Mouse (Mus musculus) hindbrain, embryonic 16.5 days (tissue): Measurements from ENCODE around the gene Rims3. TPM values are rescaled to one million over a fixed set of nuclear protein-coding genes. Genes with fewer than 3 reads are reported as not detected.

Experiments used
- ATAC-seq: fragments of 200-750 bp; cut with Nextera tagmentation; 2 replicates; pipeline ENCODE4 v1.8.0; 2017; ENCODE audit warnings: moderate TSS enrichment, moderate library complexity
- H3K27ac ChIP-seq: fragments of 300-500 bp; sonication (generic); 2 replicates; pipeline ENCODE4 v1.5.1; 2014; ENCODE audit warnings: low read depth, mild to moderate bottlenecking, control low read depth, low read length, moderate library complexity
- H3K27me3 ChIP-seq: fragments of 300-500 bp; sonication (generic); replicated peaks from 2 replicates; pipeline ENCODE4 v1.6.1; 2014; ENCODE audit warnings: low read length; ENCODE audit not compliant: control insufficient read depth, insufficient read depth
- H3K36me3 ChIP-seq: fragments of 300-500 bp; sonication (generic); 2 replicates; pipeline ENCODE4 v1.6.1; 2014; ENCODE audit warnings: mild to moderate bottlenecking, low read length, moderate library complexity, mixed read lengths; ENCODE audit not compliant: control insufficient read depth, insufficient read depth
- H3K4me1 ChIP-seq: fragments of 300-500 bp; sonication (generic); 2 replicates; pipeline ENCODE4 v1.6.1; 2014; ENCODE audit warnings: low read depth, low read length; ENCODE audit not compliant: control insufficient read depth, insufficient read depth
- H3K4me2 ChIP-seq: fragments of 300-500 bp; sonication (generic); 2 replicates; pipeline ENCODE4 v1.6.1; 2014; ENCODE audit warnings: mild to moderate bottlenecking, low read length, control low read depth, moderate library complexity
- H3K4me3 ChIP-seq: fragments of 300-500 bp; sonication (generic); 2 replicates; pipeline ENCODE4 v1.5.1; 2014; ENCODE audit warnings: mild to moderate bottlenecking, low read length, control low read depth, moderate library complexity
- H3K9ac ChIP-seq: fragments of 300-500 bp; sonication (generic); 2 replicates; pipeline ENCODE4 v1.6.1; 2014; ENCODE audit warnings: low read depth, mild to moderate bottlenecking, control low read depth, low read length, moderate library complexity
- H3K9me3 ChIP-seq: fragments of 300-500 bp; sonication (generic); 2 replicates; pipeline ENCODE4 v1.6.1; 2014; ENCODE audit warnings: mild to moderate bottlenecking, low read length, moderate library complexity; ENCODE audit not compliant: control insufficient read depth
- WGBS: fragments of 180-500 bp; shearing (Covaris S2); extraction: QIAGEN DNeasy Blood & Tissue Kit; methylation state at CpG from one replicate; pipeline ENCODE4 v1.1.7; 2014; 5-methylcytosine and 5-hydroxymethylcytosine counted together
- polyA plus RNA-seq: library from polyadenylated mRNA; unstranded; fragments of >200 nt; fragmentation: Nextera tagmentation; extraction: Ambion mirVana; gene quantifications from 2 replicates; pipeline ENCODE4 v1.2.1, GENCODE M21; 2015

The Rims3 gene
- polyA plus RNA-seq, 1 experiment from 2014 or later = 24.0 TPM

DNA sequence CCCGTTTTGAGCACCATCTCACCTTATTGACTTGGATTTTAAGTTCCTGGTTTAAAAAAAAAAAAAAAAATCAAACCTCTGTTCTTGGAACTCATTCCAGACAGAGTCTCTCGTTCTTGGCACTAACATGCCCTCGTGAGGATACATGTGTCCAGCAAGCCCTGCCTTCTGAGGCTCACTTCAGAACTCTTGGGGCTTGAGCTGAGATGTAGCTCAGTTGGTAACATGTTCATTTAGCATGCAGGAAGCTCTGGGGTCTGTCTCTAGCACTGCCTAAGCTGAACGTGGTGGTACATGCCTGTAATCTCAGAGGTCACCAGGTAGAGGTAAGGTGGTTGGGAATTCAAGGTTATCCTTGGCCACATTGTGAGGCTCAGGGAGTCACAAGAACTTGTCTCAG lies 31.5 kb downstream of the Rims3 start:
- H3K4me3 ChIP-seq = no peak overlapping the region
- no peaks in the 10 kb centered on the region for H3K36me3 ChIP-seq
- no peak overlapping the region for H3K9ac ChIP-seq
- H3K9me3 ChIP-seq = no peaks in the 10 kb centered on the region
- WGBS = 24% methylated on average over 4 of the region's 4 CpGs
- H3K4me1 ChIP-seq = peaks cover 11% of the 10 kb centered on the region
- H3K27ac ChIP-seq = no peak overlapping the region
- H3K27me3 ChIP-seq = no peaks in the 10 kb centered on the region
- no peak for ATAC-seq
- H3K4me2 ChIP-seq = no peak overlapping the region

GRCm38 (mm10) chr4:120886811-120887210 lies 32.2 kb downstream of the Rims3 start:
- H3K9ac ChIP-seq = no peak overlapping the region
- no peaks in the 10 kb centered on the region for H3K9me3 ChIP-seq
- ATAC-seq = no peak
- H3K4me2 ChIP-seq = no peak overlapping the region
- H3K36me3 ChIP-seq = no peaks in the 10 kb centered on the region
- H3K4me3 ChIP-seq = no peak overlapping the region
- no peak overlapping the region for H3K27ac ChIP-seq
- H3K4me1 ChIP-seq = peaks cover 10% of the 10 kb centered on the region
- WGBS = 85% methylated on average over 5 of the region's 5 CpGs
- no peaks in the 10 kb centered on the region for H3K27me3 ChIP-seq

DNA sequence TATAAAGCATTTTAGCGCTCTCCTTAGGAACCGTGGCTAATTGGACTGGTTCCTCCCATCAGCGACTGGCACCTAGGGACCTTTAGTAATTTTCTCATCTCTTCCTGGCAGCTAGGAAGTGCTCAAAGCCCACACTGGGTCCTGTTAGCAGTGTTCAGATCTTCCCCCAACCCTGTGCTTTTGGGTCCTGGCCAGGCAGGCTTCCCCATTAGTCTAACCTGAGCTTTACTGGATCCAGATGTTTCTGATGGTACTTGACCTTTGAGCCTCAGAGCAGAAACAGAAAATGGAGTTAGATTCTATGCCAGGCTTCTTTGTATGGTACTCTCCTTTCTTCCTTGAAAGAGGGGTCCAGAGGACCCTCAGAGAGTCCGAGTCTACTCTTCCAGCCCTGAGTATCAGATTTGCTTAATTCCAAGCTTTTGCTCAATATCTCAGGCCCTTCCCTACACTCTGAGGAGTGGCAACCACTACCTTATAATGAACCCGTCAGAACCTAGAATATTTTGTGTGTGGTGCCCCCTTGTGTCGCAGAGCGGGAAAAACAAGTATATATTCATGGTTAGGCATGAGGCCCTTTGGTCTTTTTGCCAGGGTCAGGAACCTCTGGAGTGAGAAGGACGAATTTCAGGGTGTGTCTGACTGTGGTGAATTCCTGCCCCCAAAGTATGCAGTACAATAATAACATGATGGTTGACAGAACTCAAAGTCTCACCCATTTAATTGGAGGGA lies 32.9 kb downstream of the Rims3 start:
- WGBS = 28% methylated on average over 8 of the region's 8 CpGs
- Histone ChIP-seq H3K36me3 (no peaks in the 10 kb centered on the region), H3K9ac (no peak overlapping the region), H3K4me1 (peaks cover 3% of the 10 kb centered on the region), H3K27me3 (no peaks in the 10 kb centered on the region), H3K27ac (no peak overlapping the region), H3K9me3 (no peaks in the 10 kb centered on the region), H3K4me2 (no peak overlapping the region), H3K4me3 (no peak overlapping the region)
- ATAC-seq = no peak; the same call in 1 of the 2 replicates

DNA sequence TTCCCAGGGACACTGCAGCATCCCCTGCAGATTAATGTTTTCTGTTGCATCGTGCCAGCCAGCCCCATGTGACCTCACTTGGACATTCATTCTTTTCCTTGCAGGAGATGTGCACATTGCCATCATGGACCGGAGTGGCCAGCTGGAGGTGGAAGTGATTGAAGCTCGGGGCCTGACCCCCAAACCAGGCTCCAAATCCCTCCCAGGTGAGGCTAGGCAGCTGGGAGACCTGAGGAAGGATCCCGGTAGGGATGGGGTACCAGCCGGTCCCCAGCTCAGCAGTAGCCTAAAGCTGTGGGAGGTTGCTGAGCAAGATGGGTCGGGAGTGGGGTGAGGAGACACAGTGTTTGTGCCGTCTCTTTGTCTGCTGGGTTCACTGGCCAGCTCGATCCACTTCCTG lies 34.3 kb downstream of the Rims3 start:
- Histone ChIP-seq H3K9me3 (no peaks in the 10 kb centered on the region), H3K4me2 (no peak overlapping the region), H3K9ac (no peak overlapping the region), H3K4me3 (no peak overlapping the region), H3K27me3 (no peaks in the 10 kb centered on the region), H3K36me3 (no peaks in the 10 kb centered on the region), H3K27ac (no peak overlapping the region), H3K4me1 (no peaks in the 10 kb centered on the region; the same call in 1 of the 2 replicates)
- 70% methylated on average over 8 of the region's 8 CpGs for WGBS
- no peak for ATAC-seq

DNA sequence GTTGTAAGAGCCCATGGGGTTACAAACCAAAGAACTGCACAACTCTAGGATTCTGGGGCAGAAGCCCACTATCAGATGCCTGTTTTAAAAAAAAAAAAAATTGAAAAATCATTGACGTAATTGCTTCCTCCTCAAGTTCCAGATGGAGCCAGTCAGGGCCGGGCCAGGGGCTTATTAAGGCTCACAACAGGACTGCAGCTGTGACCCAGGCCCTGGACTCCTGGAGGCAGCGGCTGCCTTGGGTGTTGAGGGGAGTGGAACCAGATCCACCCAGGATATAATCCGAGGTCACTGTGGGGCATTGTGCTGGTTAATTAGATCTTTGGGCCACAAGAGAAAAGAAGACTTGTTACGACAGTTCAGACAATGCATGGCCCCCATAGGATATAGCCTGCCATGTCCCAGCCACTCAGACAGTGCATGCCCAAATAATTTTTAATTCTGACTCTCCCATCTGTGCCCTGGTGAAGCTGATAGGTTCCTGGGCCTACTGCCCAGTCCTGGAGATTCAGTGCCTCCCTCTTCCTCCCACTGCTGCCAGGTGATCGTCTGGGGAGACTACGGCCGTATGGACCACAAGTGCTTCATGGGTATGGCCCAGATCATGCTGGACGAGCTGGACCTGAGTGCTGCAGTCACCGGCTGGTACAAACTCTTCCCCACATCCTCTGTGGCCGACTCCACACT lies 36.3 kb downstream of the Rims3 start:
- Histone ChIP-seq H3K4me2 (no peak overlapping the region), H3K4me1 (no peaks in the 10 kb centered on the region; the same call in 1 of the 2 replicates), H3K9me3 (no peaks in the 10 kb centered on the region), H3K4me3 (no peak overlapping the region), H3K27ac (no peak overlapping the region), H3K36me3 (no peaks in the 10 kb centered on the region), H3K9ac (0 out of 2 replicates have a peak overlapping the region, but pooled peaks have one; percentile 14), H3K27me3 (no peaks in the 10 kb centered on the region)
- ATAC-seq = peak; percentile 35; the same call in 1 of the 2 replicates
- 56% methylated on average over 11 of the region's 11 CpGs for WGBS

DNA sequence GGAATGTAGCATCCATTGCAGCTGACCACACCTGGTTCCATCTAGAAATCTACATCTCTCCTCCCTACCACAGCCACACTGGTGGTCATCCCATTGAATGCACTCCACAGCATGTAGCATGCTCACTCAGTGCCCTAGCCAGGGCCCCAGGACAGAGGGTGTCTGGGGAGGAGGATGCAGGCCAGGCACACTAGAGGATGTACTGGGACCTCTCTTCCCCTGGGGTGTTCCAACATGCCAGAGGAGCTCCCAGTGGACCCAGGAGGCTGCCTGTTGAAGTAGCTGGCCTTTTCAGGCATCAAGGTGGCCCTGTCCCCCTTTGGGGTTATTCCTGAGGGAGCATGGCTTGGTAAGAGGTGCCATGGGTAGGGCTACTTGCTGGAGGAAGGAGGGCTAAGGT lies 37.3 kb downstream of the Rims3 start:
- Histone ChIP-seq H3K27ac (no peak overlapping the region), H3K36me3 (no peaks in the 10 kb centered on the region), H3K4me3 (no peak overlapping the region), H3K4me2 (no peak overlapping the region), H3K9me3 (no peaks in the 10 kb centered on the region), H3K27me3 (no peaks in the 10 kb centered on the region), H3K4me1 (no peaks in the 10 kb centered on the region), H3K9ac (no peak overlapping the region)
- ATAC-seq = no peak

- Histone ChIP-seq H3K4me2 (no peak overlapping the region), H3K4me1 (no peaks in the 10 kb centered on the region), H3K36me3 (no peaks in the 10 kb centered on the region), H3K27ac (no peak overlapping the region), H3K9ac (no peak overlapping the region), H3K4me3 (no peak overlapping the region), H3K9me3 (no peaks in the 10 kb centered on the region), H3K27me3 (no peaks in the 10 kb centered on the region)
- WGBS = 50% methylated on average over 1 of the region's 1 CpGs
- ATAC-seq = 0 out of 2 replicates have a peak, but pooled peaks have one; percentile 15
Observed at GRCm38 (mm10) chr4:120892516-120892915, 37.9 kb downstream of the Rims3 start.

DNA sequence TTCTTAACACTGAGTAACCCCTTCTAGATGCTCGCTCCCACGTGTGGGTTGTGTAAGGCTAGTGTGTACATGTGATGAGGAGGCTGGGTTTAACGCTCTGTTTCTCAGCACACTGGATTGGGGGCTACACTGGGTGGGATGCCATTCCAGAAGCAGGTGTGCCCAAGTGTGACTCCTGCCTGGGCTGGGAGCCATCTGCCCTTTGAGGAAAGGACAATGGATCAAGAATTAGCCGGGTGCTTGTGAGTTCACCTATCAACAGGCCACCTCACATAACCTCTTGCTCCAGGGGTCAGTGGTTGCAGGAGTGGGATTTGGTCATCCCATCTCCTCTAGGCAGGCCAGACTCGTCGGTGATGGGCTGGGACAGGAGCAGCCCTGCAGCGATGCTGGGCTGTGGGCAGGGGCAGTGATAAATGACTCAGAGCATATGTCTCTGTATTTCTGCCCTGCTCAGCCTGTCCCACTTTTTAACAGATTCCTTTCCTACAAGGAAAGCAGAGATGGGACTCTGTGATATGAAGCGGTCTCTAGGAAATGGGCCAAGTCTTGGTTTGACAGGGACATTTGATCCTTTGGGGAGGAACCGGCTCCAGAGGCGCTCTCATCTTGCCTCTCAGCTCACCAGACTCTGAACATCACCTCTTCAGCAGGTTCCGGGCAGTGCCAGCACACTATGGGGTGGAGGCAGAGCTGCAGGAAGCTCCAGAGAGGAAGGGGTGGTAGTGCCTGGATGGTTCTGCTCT lies 39.2 kb downstream of the Rims3 start:
- Histone ChIP-seq H3K27me3 (no peaks in the 10 kb centered on the region), H3K4me3 (no peak overlapping the region), H3K9ac (no peak overlapping the region), H3K4me2 (no peak overlapping the region), H3K9me3 (no peaks in the 10 kb centered on the region), H3K27ac (no peak overlapping the region), H3K4me1 (no peaks in the 10 kb centered on the region), H3K36me3 (no peaks in the 10 kb centered on the region)
- 0 out of 2 replicates have a peak, but pooled peaks have one; percentile 18 for ATAC-seq
- WGBS = 71% methylated on average over 11 of the region's 11 CpGs

DNA sequence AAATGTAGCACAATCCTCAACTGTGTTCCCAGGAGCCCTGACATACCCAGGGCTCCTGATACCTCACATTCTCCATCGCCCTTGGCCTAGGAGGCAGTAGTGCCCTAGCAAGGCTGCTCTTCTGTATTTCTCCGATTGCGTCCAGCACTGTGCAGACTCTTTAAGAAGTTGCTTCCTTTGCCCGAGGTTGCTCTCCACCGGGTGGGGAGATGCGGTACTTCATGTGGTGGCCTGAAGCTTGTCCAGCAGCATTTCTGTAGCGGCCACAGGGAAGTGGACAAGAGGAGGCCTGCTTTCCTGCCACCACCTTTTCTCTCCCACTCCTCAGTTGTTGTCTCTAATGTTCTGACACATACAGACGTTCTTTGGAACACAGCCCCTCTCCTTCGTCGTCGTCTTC lies 40.0 kb downstream of the Rims3 start:
- Histone ChIP-seq H3K4me2 (no peak overlapping the region), H3K27ac (no peak overlapping the region), H3K36me3 (no peaks in the 10 kb centered on the region), H3K27me3 (no peaks in the 10 kb centered on the region), H3K9ac (no peak overlapping the region), H3K4me1 (no peaks in the 10 kb centered on the region), H3K4me3 (no peak overlapping the region), H3K9me3 (no peaks in the 10 kb centered on the region)
- no peak for ATAC-seq
- WGBS = 82% methylated on average over 11 of the region's 11 CpGs
